Mouse (Mus musculus) megakaryocyte progenitor cell, adult 5-6 weeks (primary cell): ENCODE data around the gene Mon2. TPM values are rescaled to one million over a fixed set of nuclear protein-coding genes. Genes with fewer than 3 reads are reported as not detected.
"Not testable (repeated sequence)": the region's sequence is repeated elsewhere in the genome, so short reads cannot be mapped to it uniquely, and the experiment has no call there.

Source experiments
- ATAC-seq: replicated peaks from 2 replicates; pipeline ENCODE4 v1.8.0; 2016; ENCODE audit warnings: mild to moderate bottlenecking, moderate TSS enrichment, inconsistent platforms; ENCODE audit not compliant: poor library complexity
- total RNA-seq, 2 experiments: library from RNA; stranded (forward) in 1 of 2; stranded (reverse) in 1 of 2; fragments of 157-497, 149-512 nt in 1 of 2; fragments of 200-1000 nt in 1 of 2; gene quantifications; 2 replicates each; pipeline versions ENCODE4 v1.2.3 to v1.2.4; 2015 to 2017

The Mon2 gene
- total RNA-seq, 2 experiments from 2014 or later: 45.4 to 48.0 TPM

- no peak for ATAC-seq
Measured at GRCm38 (mm10) chr10:122966421-122966820, 109.9 kb downstream of the Mon2 start.

DNA sequence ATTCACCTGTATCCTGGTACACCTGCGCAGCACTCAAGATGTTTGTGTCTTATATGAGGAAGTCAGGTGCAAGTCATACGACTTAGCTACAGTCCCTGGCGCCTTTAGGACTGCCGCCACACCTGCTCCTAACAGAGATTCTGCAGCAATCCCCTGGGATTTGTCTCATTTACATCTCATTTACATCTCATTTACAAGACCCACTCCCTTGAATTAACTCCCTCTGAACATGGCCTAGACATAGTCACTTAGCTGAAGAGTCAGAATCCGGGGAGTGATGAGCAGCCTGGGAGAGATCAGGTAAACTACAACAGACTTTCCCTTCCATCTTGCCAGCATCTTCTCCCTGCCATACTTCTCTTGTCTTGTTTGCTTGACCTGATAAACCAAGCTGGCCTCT is 110.7 kb downstream of the Mon2 start:
- ATAC-seq: not testable (repeated sequence)

DNA sequence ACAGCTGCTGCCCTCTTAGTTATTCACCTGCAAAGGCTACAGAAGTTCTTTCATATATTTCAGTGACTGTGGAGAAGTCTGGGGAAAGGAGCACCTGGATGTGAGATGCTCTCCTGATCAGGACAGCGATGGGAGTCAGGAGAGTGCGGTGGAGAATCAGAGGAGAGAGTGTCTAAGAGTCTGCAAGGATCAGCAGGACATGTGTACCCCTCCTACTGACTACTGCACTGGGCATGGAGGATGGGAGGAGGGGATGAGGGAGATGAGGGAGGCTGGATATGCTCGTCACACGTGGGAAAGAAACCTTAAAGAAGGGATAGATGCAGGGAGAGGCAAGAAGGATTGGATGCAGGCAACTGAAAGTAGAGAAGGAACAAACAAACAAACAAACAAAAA is 112.1 kb downstream of the Mon2 start:
- ATAC-seq: no peak

GRCm38 (mm10) chr10:122963463-122964240 is 112.7 kb downstream of the Mon2 start:
- peak; percentile 56 for ATAC-seq

DNA sequence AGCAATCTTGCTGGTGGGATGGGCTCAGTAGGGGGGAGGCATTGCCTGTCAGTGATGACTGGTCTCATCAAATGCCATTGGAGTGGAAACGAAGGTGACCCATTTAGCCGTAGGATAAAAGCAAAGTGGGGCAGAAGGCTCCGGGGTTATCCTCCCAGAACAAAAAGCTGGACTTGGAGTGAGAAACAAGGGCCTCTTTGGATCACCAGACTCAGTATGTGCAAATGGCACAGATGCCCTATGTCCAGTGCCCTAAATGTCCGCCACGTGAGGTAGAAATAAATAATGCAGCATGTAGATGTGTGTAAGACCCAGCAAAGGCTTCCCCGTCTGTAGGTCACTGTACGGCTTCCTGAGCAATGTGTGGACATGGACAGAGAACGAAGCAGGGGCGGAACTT is 113.7 kb downstream of the Mon2 start:
- ATAC-seq: no peak

DNA sequence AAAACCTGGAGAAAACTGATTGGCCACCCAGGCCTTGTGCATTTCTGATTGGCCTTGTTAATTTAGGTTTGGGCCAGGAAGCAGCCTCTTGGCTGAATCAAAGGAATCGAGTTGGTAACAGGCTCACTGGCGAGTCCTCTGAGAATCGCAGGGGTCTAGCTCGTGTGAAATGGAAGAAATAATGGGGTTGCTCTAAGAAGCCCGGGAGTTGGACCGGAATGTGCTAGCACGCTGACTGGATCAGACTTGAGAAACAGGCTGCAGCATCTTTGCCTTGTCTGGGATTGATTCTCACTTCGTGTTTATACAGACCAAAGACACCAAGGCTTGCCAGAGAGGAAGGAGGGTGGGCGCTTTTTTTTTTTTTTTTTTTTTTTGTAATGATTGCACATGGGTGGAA is 114.8 kb downstream of the Mon2 start:
- ATAC-seq: no peak

DNA sequence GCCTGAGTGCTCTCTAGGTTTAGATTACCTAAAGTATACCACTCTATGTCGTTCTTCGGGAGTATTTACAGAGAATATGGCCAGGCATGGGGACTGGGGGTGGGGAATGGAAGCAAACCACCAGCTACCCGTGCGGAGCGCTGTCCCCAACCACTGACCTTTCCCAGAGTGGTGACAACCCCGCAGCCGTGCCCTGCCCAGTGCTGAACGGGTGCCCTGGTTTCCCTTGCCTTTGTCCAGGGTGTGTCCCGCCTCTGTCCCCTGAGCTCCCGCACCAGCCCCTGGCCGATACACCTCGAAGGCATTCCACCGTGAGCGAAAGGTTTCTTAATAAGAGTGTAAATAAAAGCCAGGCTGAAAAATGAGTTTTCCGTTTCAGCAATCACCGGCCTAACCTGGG is 115.6 kb downstream of the Mon2 start:
- ATAC-seq: no peak

DNA sequence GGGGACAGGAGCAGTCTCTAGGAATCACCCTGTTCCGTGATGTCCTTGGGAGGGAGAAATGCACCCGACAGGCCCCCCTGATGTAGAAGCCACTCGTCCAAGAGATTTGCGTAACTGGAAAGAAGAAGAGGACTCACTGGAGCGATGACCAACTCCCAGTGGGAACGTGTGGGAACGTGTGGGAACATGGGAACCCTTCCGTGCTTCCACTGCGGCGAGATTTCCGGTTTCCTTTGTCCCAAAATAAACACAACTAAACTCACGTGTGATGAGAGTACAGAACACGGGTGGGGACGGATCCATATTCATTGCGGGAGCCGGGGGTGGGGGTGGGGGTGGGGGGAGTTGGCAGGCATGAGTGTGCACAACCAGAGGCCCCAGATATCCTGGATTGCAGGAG is 116.1 kb downstream of the Mon2 start:
- no peak for ATAC-seq

DNA sequence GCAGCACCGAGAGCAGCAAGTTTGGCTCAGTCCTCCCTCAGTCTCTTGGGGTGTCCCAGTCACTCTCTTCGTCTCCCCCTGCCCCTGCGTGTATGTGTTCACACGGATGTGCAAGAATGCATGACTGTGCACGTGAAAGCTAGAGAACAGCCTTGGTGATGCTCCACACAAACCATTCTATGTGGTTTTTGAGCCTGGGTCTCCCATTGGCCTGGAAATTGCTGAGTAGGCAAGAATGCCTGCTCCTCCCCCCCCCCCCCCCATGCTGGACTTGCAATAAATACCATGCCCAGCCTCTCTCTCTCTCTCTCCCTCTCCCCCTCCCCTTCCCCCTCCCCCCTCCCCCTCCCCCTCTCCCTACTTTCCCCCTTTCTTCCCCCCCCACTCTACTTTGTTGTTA is 117.6 kb downstream of the Mon2 start:
- no peak for ATAC-seq

DNA sequence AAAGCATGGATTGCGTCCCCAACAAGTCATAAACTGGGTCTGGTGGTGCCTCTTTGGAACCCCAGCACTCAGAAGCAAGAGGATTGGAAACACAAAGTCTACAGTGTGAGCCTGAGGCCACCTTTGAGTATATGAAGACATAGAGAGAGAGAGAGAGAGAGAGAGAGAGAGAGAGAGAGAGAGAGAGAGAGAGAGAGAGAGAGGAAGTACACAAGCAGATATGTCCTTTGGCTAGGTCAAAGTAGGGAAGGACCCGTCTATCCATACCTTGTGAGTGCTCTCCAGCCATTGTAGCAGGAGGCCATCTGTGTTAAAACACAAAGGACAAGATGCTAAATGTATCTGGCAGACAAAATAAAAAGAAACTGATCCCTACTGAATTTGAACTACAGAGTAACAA is 118.4 kb downstream of the Mon2 start:
- no peak for ATAC-seq

- no peak for ATAC-seq
Measured at GRCm38 (mm10) chr10:122953576-122953975, 122.7 kb downstream of the Mon2 start.

DNA sequence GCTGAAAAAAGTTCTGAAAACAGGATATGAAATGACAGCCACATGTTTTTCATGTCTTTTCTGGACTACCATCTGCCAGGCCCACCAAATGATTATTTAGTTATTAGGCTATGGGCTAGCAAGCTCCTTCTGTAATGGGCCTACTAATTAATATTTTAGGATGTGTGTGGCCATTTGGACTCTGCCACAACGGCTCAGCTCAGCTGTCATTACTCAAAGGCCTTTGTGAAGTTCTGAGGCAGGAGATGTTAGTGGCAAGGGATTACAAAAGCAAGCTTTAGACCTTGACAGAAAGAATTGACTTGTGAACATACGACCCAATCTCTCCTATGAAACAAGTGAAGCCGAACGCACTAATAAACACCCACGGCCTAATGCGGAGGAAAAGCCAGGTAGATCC is 125.3 kb downstream of the Mon2 start:
- no peak for ATAC-seq

GRCm38 (mm10) chr10:122944888-122945287 is 131.4 kb downstream of the Mon2 start:
- ATAC-seq: peak; percentile 96

GRCm38 (mm10) chr10:122943824-122944223 is 132.5 kb downstream of the Mon2 start:
- no peak for ATAC-seq

- ATAC-seq: no peak
Measured at GRCm38 (mm10) chr10:122942771-122943170, 133.5 kb downstream of the Mon2 start.

Other genes with a start within 250 kb of the Mon2 start
- gene Usp15, start 120.5 kb upstream of the Mon2 start, total RNA-seq (2015): 129 and 132 TPM in 2 replicates
- 170 and 218 TPM in 2 replicates for gene Usp15, start 120.5 kb upstream of the Mon2 start, total RNA-seq (2017)
- not detected in 2 replicates for gene Fam19a2, start 187.5 kb upstream of the Mon2 start, total RNA-seq (2015)
- gene Fam19a2, start 187.5 kb upstream of the Mon2 start, total RNA-seq (2017): not detected in 2 replicates